Mouse (Mus musculus): ENCODE data around the gene Dgat2.

DNA sequence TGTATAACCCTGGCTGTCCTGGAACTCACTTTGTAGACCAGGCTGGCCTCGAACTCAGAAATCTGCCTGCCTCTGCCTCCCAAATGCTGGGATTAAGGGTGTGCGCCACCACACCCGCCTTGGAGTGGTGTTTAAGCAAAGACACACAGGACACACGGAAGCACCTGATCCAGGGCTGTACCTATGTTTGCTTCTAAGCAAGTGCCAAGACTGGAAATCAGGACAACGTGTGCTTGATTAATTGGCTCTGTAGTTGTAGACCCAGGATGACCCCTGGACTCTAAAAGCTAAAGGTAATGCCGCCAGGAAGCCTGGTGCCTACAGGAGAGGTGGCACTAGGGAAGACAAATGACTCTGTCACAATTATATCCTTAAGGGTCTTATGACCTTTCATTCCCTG, 12.0 kb downstream of the Dgat2 start:
- TF ChIP-seq CTCF (IDR thresholded peaks at IDR 0.05) (no peak), EP300 (IDR thresholded peaks at IDR 0.05) (no peak)
